Mouse (Mus musculus): ENCODE results near the gene Cd151. TPM values are rescaled to one million over a fixed set of nuclear protein-coding genes. Genes with fewer than 3 reads are reported as not detected.

Gene Cd151
- total and polyA plus RNA-seq, 2 experiments from 2014 or later: 15.0 to 52.9 TPM

DNA sequence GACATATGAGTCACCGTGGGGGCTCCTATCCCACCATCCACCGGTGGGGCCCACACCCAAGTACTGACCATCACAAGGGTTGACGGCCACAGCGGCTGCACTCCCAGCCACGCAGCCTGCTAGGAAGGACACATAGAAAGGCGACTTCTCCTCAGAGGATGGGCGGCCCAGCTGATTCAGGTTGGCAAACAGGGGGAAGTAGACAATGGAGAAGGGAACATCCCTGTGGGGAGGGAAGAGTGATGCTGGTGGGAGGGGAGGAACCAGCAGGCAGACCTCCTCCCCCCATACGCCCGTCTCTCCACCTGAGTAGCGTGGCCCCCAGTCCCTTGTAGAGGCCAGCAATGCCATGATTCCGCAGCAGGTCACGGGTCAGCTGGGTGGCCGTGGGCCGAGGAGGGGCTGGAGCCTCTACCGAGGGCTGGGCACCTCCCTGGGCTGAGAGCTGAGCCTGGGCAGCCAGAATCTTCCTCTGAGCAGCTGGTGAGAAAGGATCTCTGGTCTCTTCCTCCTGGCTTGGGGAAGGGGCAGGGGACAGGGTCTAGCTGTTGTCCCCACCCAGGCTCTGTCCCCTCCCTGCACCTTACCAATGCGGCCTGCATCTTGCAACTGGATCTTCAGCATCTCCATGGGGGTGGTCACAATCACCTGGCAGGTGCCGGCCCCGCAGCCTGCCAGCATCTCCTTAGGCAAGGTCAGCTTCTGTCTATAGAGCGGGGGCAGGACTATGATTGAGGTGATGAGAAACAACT, 35.6 kb upstream of the Cd151 start:
- no peak overlapping the region for H3K9ac ChIP-seq (replicated peaks; ENCODE audit: low read length, poor library complexity, severe bottlenecking)

DNA sequence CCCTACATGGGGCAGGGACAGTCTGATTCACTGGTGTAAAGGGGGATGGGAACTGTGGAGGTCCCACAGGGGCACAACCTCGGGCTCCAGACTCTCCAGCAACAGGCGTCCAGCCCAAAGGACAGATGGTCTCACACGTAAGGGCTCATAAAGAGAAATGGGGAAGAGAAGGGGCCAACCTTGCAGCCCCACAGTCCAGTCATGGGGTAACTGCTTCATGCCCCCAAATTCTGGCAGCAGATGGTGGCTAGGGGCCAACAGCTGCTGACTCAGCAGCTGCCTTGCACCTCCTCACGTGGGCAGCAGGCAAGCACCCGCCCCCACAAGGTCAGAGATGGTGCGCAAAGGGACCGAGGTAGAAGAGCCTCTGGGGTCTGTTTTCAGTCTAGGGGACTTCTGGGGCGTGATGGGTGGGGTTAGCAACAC, 35.0 kb upstream of the Cd151 start:
- H3K27me3 ChIP-seq (ENCODE audit: insufficient read depth, low read length): no peaks in the 10 kb centered on the region
- no peak overlapping the region for H3K27ac ChIP-seq (ENCODE audit: low read depth, low read length)
- H3K9me3 ChIP-seq (ENCODE audit: low read length): no peaks in the 10 kb centered on the region
- no peak overlapping the region for H3K4me2 ChIP-seq (ENCODE audit: low read depth, low read length, poor library complexity, severe bottlenecking)
- no peak overlapping the region for H3K9ac ChIP-seq (replicated peaks; ENCODE audit: low read length, poor library complexity, severe bottlenecking)
- WGBS: 91% methylated on average over 8 of the region's 8 CpGs
- peaks cover 31% of the 10 kb centered on the region for H3K36me3 ChIP-seq (ENCODE audit: insufficient read depth, low read length)
- DNase-seq (ENCODE audit: low spot score) (no peak), ATAC-seq (ENCODE audit: low FRiP score) (no peak)
- TF ChIP-seq CTCF (IDR thresholded peaks at IDR 0.05): no peak
- H3K4me3 ChIP-seq (ENCODE audit: low read depth, low read length): no peak overlapping the region
- peaks cover 28% of the 10 kb centered on the region for H3K4me1 ChIP-seq (ENCODE audit: insufficient read depth, low read length)

More for the DNA sequence above, 35.6 kb upstream of the Cd151 start:
- Histone ChIP-seq H3K9me3 (ENCODE audit: low read length) (no peaks in the 10 kb centered on the region), H3K27ac (ENCODE audit: low read depth, low read length) (no peak overlapping the region), H3K4me1 (ENCODE audit: insufficient read depth, low read length) (peaks cover 28% of the 10 kb centered on the region), H3K27me3 (ENCODE audit: insufficient read depth, low read length) (no peaks in the 10 kb centered on the region), H3K4me3 (ENCODE audit: low read depth, low read length) (no peak overlapping the region), H3K4me2 (ENCODE audit: low read depth, low read length, poor library complexity, severe bottlenecking) (no peak overlapping the region), H3K36me3 (ENCODE audit: insufficient read depth, low read length) (peaks cover 37% of the 10 kb centered on the region)
- WGBS: 94% methylated on average over 19 of the region's 19 CpGs
- no peak for TF ChIP-seq CTCF (IDR thresholded peaks at IDR 0.05)
- ATAC-seq (ENCODE audit: low FRiP score) (no peak), DNase-seq (ENCODE audit: low spot score) (no peak)

DNA sequence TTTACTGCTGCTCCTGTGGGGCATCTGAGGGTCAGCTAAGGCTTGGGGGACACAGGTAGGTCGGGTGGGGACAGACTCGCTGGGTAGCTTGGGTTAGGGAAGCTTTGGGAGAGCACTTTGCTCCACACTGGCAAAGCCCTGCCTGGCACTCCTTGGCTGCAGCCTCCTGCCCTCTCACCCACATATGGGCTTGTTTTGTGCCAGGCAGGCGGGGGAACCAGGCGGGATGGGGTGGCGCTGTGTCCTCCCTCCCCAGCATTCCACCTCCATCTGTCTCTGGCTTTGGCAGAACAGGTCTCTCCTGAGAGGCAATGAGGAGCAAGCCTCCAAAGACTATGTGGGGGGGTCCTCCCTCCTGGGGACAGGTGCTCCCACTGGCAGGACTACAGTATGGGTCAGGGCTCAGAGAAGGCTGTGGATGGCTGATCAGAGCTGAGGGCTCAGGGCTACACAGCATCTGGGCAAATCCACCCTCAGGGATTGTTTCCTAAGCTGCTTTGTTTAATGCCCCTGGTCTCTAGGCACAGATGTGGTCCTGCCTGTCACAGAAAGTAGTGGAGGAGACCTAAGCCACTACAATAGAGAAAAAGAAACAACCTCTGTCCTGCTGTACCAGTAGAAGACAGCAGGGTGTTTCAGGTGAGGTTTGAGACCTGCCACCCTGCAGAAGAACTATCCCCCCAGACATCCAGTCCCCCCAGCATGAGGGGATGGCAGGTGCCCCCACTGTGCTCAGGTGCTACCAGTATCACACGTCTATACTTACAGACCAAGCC, 34.3 kb upstream of the Cd151 start:
- no peaks in the 10 kb centered on the region for H3K27me3 ChIP-seq (ENCODE audit: insufficient read depth, low read length)
- peaks cover 27% of the 10 kb centered on the region for H3K36me3 ChIP-seq (ENCODE audit: insufficient read depth, low read length)
- H3K27ac ChIP-seq (ENCODE audit: low read depth, low read length): no peak overlapping the region
- no peak for TF ChIP-seq CTCF (IDR thresholded peaks at IDR 0.05)
- ATAC-seq (ENCODE audit: low FRiP score) (no peak), DNase-seq (ENCODE audit: low spot score) (no peak)
- WGBS: 82% methylated on average over 6 of the region's 6 CpGs
- peaks cover 28% of the 10 kb centered on the region for H3K4me1 ChIP-seq (ENCODE audit: insufficient read depth, low read length)
- H3K4me2 ChIP-seq (ENCODE audit: low read depth, low read length, poor library complexity, severe bottlenecking): peak overlapping the region; percentile 92
- peak overlapping the region; percentile 77 for H3K9ac ChIP-seq (replicated peaks; ENCODE audit: low read length, poor library complexity, severe bottlenecking)
- H3K4me3 ChIP-seq (ENCODE audit: low read depth, low read length): peak overlapping the region; percentile 55; the same call in 1 of the 2 replicates
- H3K9me3 ChIP-seq (ENCODE audit: low read length): no peaks in the 10 kb centered on the region

GRCm38 (mm10) chr7:141433517-141434400, 33.4 kb upstream of the Cd151 start:
- no peak for DNase-seq (ENCODE audit: low spot score)
- H3K4me1 ChIP-seq (ENCODE audit: insufficient read depth, low read length): peaks cover 25% of the 10 kb centered on the region
- H3K9me3 ChIP-seq (ENCODE audit: low read length): no peaks in the 10 kb centered on the region

GRCm38 (mm10) chr7:141434464-141434863, 32.7 kb upstream of the Cd151 start:
- ATAC-seq (ENCODE audit: low FRiP score) (no peak), DNase-seq (ENCODE audit: low spot score) (peak; percentile 76)
- TF ChIP-seq CTCF (IDR thresholded peaks at IDR 0.05): no peak
- peak overlapping the region; percentile 79 for H3K27ac ChIP-seq (ENCODE audit: low read depth, low read length)
- peaks cover 27% of the 10 kb centered on the region for H3K36me3 ChIP-seq (ENCODE audit: insufficient read depth, low read length)
- H3K9me3 ChIP-seq (ENCODE audit: low read length): no peaks in the 10 kb centered on the region
- H3K4me3 ChIP-seq (ENCODE audit: low read depth, low read length): peak overlapping the region; percentile 55
- no peaks in the 10 kb centered on the region for H3K27me3 ChIP-seq (ENCODE audit: insufficient read depth, low read length)
- WGBS: 9% methylated on average over 8 of the region's 8 CpGs
- peak overlapping the region; percentile 77 for H3K9ac ChIP-seq (replicated peaks; ENCODE audit: low read length, poor library complexity, severe bottlenecking)
- H3K4me1 ChIP-seq (ENCODE audit: insufficient read depth, low read length): peaks cover 24% of the 10 kb centered on the region
- peak overlapping the region; percentile 92 for H3K4me2 ChIP-seq (ENCODE audit: low read depth, low read length, poor library complexity, severe bottlenecking)

More at GRCm38 (mm10) chr7:141433517-141434400, 33.4 kb upstream of the Cd151 start:
- Histone ChIP-seq H3K27ac (ENCODE audit: low read depth, low read length) (peak overlapping the region; percentile 79), H3K27me3 (ENCODE audit: insufficient read depth, low read length) (no peaks in the 10 kb centered on the region), H3K4me2 (ENCODE audit: low read depth, low read length, poor library complexity, severe bottlenecking) (peak overlapping the region; percentile 92), H3K36me3 (ENCODE audit: insufficient read depth, low read length) (peaks cover 27% of the 10 kb centered on the region), H3K4me3 (ENCODE audit: low read depth, low read length) (peak overlapping the region; percentile 55), H3K9ac (replicated peaks; ENCODE audit: low read length, poor library complexity, severe bottlenecking) (peak overlapping the region; percentile 77)
- ATAC-seq (ENCODE audit: low FRiP score): no peak
- no peak for TF ChIP-seq CTCF (IDR thresholded peaks at IDR 0.05)
- 67% methylated on average over 15 of the region's 15 CpGs for WGBS
